Mouse (Mus musculus): ENCODE data around the gene Olfr283. TPM values are rescaled to one million over a fixed set of nuclear protein-coding genes. Genes with fewer than 3 reads are reported as not detected.

Olfr283 gene
- polyA plus RNA-seq, 1 experiment from 2014 or later, result not detected

- Histone ChIP-seq H3K9me3 (0 out of 2 replicates have a peak, but pooled peaks cover 5% of the 10 kb centered on the region), H3K4me1 (no peaks in the 10 kb centered on the region), H3K4me2 (replicated peaks) (no peak overlapping the region), H3K4me3 (no peak overlapping the region), H3K27ac (replicated peaks) (no peak overlapping the region), H3K27me3 (no peaks in the 10 kb centered on the region), H3K36me3 (no peaks in the 10 kb centered on the region), H3K9ac (replicated peaks) (no peak overlapping the region)
- ATAC-seq (ENCODE audit: low FRiP score, low read depth), result no peak
- 87% methylated on average over 1 of the region's 1 CpGs for WGBS
Observed at GRCm38 (mm10) chr15:98397136-98397535, 16.4 kb upstream of the Olfr283 start.

DNA sequence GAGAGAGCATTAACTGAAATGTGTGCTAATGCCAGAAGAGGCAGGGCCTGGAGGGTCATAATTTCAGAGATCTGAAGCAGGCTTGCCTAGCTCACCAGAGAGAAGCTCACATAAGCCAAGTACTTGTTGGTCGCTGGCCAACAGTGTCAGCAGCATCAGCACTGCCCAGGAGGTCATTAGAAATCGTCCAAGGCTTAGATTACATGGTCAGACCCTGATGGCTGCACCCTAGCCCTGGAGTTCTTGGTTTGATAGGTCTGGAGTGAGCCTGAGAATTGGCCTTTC is 11.1 kb upstream of the Olfr283 start:
- Histone ChIP-seq H3K9me3 (0 out of 2 replicates have a peak, but pooled peaks cover 5% of the 10 kb centered on the region), H3K9ac (replicated peaks) (no peak overlapping the region), H3K4me3 (no peak overlapping the region), H3K4me1 (no peaks in the 10 kb centered on the region), H3K27ac (replicated peaks) (no peak overlapping the region), H3K36me3 (no peaks in the 10 kb centered on the region), H3K4me2 (replicated peaks) (no peak overlapping the region), H3K27me3 (no peaks in the 10 kb centered on the region)
- 41% methylated on average over 2 of the region's 2 CpGs for WGBS
- no peak for ATAC-seq (ENCODE audit: low FRiP score, low read depth)

- WGBS, result 82% methylated on average over 10 of the region's 10 CpGs
- H3K9me3 ChIP-seq, result 0 out of 2 replicates have a peak, but pooled peaks cover 5% of the 10 kb centered on the region
- no peak for ATAC-seq (ENCODE audit: low FRiP score, low read depth)
- H3K27ac ChIP-seq (replicated peaks), result no peak overlapping the region
- no peaks in the 10 kb centered on the region for H3K36me3 ChIP-seq
- no peak overlapping the region for H3K9ac ChIP-seq (replicated peaks)
- no peak overlapping the region for H3K4me3 ChIP-seq
- H3K4me1 ChIP-seq, result no peaks in the 10 kb centered on the region
- H3K4me2 ChIP-seq (replicated peaks), result no peak overlapping the region
- no peaks in the 10 kb centered on the region for H3K27me3 ChIP-seq
Observed at GRCm38 (mm10) chr15:98391081-98391902, 10.5 kb upstream of the Olfr283 start.

DNA sequence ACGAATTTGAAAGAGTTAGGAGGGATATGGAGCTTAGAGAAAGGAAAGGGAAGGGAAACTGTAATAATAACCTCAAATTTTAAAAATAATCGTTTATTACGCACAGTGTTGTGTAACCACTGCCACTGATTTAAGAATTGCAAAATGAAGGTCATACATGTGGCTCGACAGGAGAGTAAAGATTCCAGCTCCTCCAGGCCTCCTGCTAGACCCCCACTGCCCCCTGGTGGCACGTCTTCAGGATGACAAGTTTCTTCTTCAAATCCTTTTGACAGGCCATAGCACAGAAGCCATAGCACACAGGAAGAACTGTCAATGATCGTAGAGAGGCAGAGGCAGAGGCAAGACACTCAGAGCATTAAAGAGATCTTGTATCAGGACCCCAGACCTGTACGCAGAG is 9.1 kb upstream of the Olfr283 start:
- Histone ChIP-seq H3K4me1 (no peaks in the 10 kb centered on the region), H3K36me3 (no peaks in the 10 kb centered on the region), H3K27me3 (no peaks in the 10 kb centered on the region), H3K9me3 (no peaks in the 10 kb centered on the region), H3K9ac (replicated peaks) (no peak overlapping the region), H3K4me3 (no peak overlapping the region), H3K27ac (replicated peaks) (no peak overlapping the region), H3K4me2 (replicated peaks) (no peak overlapping the region)
- ATAC-seq (ENCODE audit: low FRiP score, low read depth), result no peak
- WGBS, result 35% methylated on average over 7 of the region's 7 CpGs

DNA sequence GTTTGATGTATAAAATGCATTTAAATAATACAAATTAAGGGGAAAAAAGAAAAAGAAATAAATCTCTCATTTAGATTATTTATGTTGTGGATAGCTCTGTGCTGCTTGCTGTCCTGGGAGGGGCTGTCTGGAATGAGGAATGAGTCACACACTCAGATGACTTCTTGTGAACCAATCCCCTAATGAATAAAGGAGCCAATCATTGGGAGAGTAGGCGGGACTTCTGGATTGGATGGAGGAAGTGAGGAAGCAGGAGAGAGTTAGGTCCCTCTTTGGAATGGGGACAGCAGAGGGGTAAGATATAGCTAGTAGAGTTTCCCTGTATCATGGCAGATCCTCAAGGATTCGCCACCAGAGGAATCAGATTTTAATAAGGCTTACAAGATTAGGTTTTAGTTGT is 6.9 kb upstream of the Olfr283 start:
- 87% methylated on average over 2 of the region's 2 CpGs for WGBS
- ATAC-seq (ENCODE audit: low FRiP score, low read depth), result no peak
- no peak overlapping the region for H3K4me2 ChIP-seq (replicated peaks)

DNA sequence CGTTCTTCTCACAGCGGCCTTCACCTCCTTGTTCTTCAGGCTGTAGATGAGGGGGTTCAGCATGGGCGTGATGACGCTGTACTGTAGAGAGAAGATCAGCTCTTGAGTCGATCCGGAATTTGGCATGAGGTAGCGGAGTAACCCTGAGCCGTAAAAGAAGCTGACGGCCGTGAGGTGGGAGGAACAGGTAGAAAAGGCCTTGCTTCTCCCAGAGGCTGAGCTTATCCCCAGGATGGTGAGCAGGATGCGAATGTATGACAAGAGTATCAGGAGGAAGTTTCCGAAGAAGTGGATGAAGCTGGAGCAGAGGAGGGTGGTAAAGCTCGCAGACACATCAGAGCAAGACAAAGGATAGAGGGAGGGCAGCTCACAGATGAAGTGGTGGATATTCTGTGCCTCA is 2.5 kb downstream of the Olfr283 start:
- no peak overlapping the region for H3K27ac ChIP-seq (replicated peaks)
- WGBS, result 92% methylated on average over 13 of the region's 13 CpGs
- H3K4me3 ChIP-seq, result no peak overlapping the region
- H3K36me3 ChIP-seq, result no peaks in the 10 kb centered on the region
- no peaks in the 10 kb centered on the region for H3K27me3 ChIP-seq
- no peak overlapping the region for H3K9ac ChIP-seq (replicated peaks)
- no peak for ATAC-seq (ENCODE audit: low FRiP score, low read depth)
- H3K9me3 ChIP-seq, result no peaks in the 10 kb centered on the region
- H3K4me1 ChIP-seq, result no peaks in the 10 kb centered on the region
- no peak overlapping the region for H3K4me2 ChIP-seq (replicated peaks)

More for the DNA sequence above, 6.9 kb upstream of the Olfr283 start:
- H3K36me3 ChIP-seq, result no peaks in the 10 kb centered on the region
- no peaks in the 10 kb centered on the region for H3K4me1 ChIP-seq
- no peak overlapping the region for H3K4me3 ChIP-seq
- no peak overlapping the region for H3K9ac ChIP-seq (replicated peaks)
- no peaks in the 10 kb centered on the region for H3K27me3 ChIP-seq
- H3K27ac ChIP-seq (replicated peaks), result no peak overlapping the region
- H3K9me3 ChIP-seq, result no peaks in the 10 kb centered on the region

- Histone ChIP-seq H3K27me3 (no peaks in the 10 kb centered on the region), H3K9me3 (no peaks in the 10 kb centered on the region), H3K4me3 (no peak within 1 kb of the TSS), H3K9ac (replicated peaks) (no peak within 1 kb of the TSS), H3K36me3 (no peaks in the 10 kb centered on the region), H3K27ac (replicated peaks) (no peak within 1 kb of the TSS), H3K4me1 (no peaks in the 10 kb centered on the region), H3K4me2 (replicated peaks) (no peak within 1 kb of the TSS)
- WGBS, result 91% methylated on average over 8 of the region's 8 CpGs
- ATAC-seq (ENCODE audit: low FRiP score, low read depth), result no peak
Observed at GRCm38 (mm10) chr15:98340887-98341286, 39.9 kb downstream of the Olfr283 start, which contains the start of gene Olfr284. Gene Olfr284 (minus strand): TSS chr15:98340987.

Other genes with a start within 250 kb of the Olfr283 start
- gene Asb8, start 215.3 kb downstream of the Olfr283 start, polyA plus RNA-seq (2016; fragmentation: Nextera tagmentation; extraction: Ambion mirVana), result 42.5 and 45.0 TPM in 2 replicates
- gene Ccdc184, start 213.8 kb downstream of the Olfr283 start, polyA plus RNA-seq (2016; fragmentation: Nextera tagmentation; extraction: Ambion mirVana), result 23.3 and 23.4 TPM in 2 replicates
- not detected in 2 replicates for gene Olfr288, start 185.4 kb downstream of the Olfr283 start, polyA plus RNA-seq (2016; fragmentation: Nextera tagmentation; extraction: Ambion mirVana)
- not detected in 2 replicates for gene Gm44579, start 160.0 kb downstream of the Olfr283 start, polyA plus RNA-seq (2016; fragmentation: Nextera tagmentation; extraction: Ambion mirVana)
- not detected in 2 replicates for gene Olfr287, start 159.9 kb downstream of the Olfr283 start, polyA plus RNA-seq (2016; fragmentation: Nextera tagmentation; extraction: Ambion mirVana)
- gene Olfr286, start 146.5 kb downstream of the Olfr283 start, polyA plus RNA-seq (2016; fragmentation: Nextera tagmentation; extraction: Ambion mirVana), result not detected in 2 replicates
- not detected in 2 replicates for gene H1fnt, start 123.7 kb downstream of the Olfr283 start, polyA plus RNA-seq (2016; fragmentation: Nextera tagmentation; extraction: Ambion mirVana)
- 2.3 and 2.9 TPM in 2 replicates for gene Zfp641, start 84.8 kb downstream of the Olfr283 start, polyA plus RNA-seq (2016; fragmentation: Nextera tagmentation; extraction: Ambion mirVana)
- not detected in 2 replicates for gene Olfr285, start 63.6 kb downstream of the Olfr283 start, polyA plus RNA-seq (2016; fragmentation: Nextera tagmentation; extraction: Ambion mirVana)
- not detected in 2 replicates for gene Olfr284, start 40.0 kb downstream of the Olfr283 start, polyA plus RNA-seq (2016; fragmentation: Nextera tagmentation; extraction: Ambion mirVana)
- not detected in 2 replicates for gene Olfr282, start 50.3 kb upstream of the Olfr283 start, polyA plus RNA-seq (2016; fragmentation: Nextera tagmentation; extraction: Ambion mirVana)
- not detected in 2 replicates for gene Olfr281, start 71.6 kb upstream of the Olfr283 start, polyA plus RNA-seq (2016; fragmentation: Nextera tagmentation; extraction: Ambion mirVana)
- gene OR5BS1P, start 89.0 kb upstream of the Olfr283 start, polyA plus RNA-seq (2016; fragmentation: Nextera tagmentation; extraction: Ambion mirVana), result not detected in 2 replicates
- not detected in 2 replicates for gene Lalba, start 101.8 kb upstream of the Olfr283 start, polyA plus RNA-seq (2016; fragmentation: Nextera tagmentation; extraction: Ambion mirVana)
- gene Olfr279, start 111.5 kb upstream of the Olfr283 start, polyA plus RNA-seq (2016; fragmentation: Nextera tagmentation; extraction: Ambion mirVana), result not detected in 2 replicates
- gene Kansl2, start 153.3 kb upstream of the Olfr283 start, polyA plus RNA-seq (2016; fragmentation: Nextera tagmentation; extraction: Ambion mirVana), result 171 and 175 TPM in 2 replicates
- gene Ccnt1, start 190.0 kb upstream of the Olfr283 start, polyA plus RNA-seq (2016; fragmentation: Nextera tagmentation; extraction: Ambion mirVana), result 63.3 and 63.9 TPM in 2 replicates
- not detected in 2 replicates for gene 4930415O20Rik, start 190.1 kb upstream of the Olfr283 start, polyA plus RNA-seq (2016; fragmentation: Nextera tagmentation; extraction: Ambion mirVana)
- gene Adcy6, start 229.1 kb upstream of the Olfr283 start, polyA plus RNA-seq (2016; fragmentation: Nextera tagmentation; extraction: Ambion mirVana), result 15.6 and 17.2 TPM in 2 replicates
- gene Cacnb3, start 249.9 kb upstream of the Olfr283 start, polyA plus RNA-seq (2016; fragmentation: Nextera tagmentation; extraction: Ambion mirVana), result 86.2 and 99.6 TPM in 2 replicates

Data from midbrain, embryonic 12.5 days (tissue).